Mouse (Mus musculus): ENCODE measurements around the gene Gstm3.

- TF ChIP-seq REST (IDR thresholded peaks at IDR 0.05; ENCODE audit: insufficient read depth, insufficient read length) (no peak), POLR2A (IDR thresholded peaks at IDR 0.05; ENCODE audit: insufficient read length, low read depth) (no peak), TCF3 (IDR thresholded peaks at IDR 0.05; ENCODE audit: insufficient read length, low read depth) (no peak), USF1 (IDR thresholded peaks at IDR 0.05; ENCODE audit: low read depth) (no peak), CEBPB (IDR thresholded peaks at IDR 0.05; ENCODE audit: insufficient read depth, poor library complexity, severe bottlenecking) (no peak), SRF (IDR thresholded peaks at IDR 0.05; ENCODE audit: control insufficient read depth, insufficient read length, low read depth) (no peak), MYOG (IDR thresholded peaks at IDR 0.05; ENCODE audit: control insufficient read depth in 1 of 3, insufficient read depth in 1 of 3, insufficient read length in 2 of 3, low read depth in 2 of 3) (no peak), TCF12 (IDR thresholded peaks at IDR 0.05; ENCODE audit: insufficient read depth, poor library complexity, severe bottlenecking) (no peak), E2F4 (IDR thresholded peaks at IDR 0.05; ENCODE audit: insufficient read depth) (no peak)
These were observed 29.5 kb upstream of the Gstm3 start for GRCm38 (mm10) chr3:107998591-107998990.

All from myocyte (in vitro differentiated cells).